Mouse (Mus musculus) kidney, embryonic 14.5 days (tissue): Measurements from ENCODE around the gene Hsd17b11. TPM values are rescaled to one million over a fixed set of nuclear protein-coding genes. Genes with fewer than 3 reads are reported as not detected.

Experiments used
- ATAC-seq: fragments of 200-750 bp; cut with Nextera tagmentation; 2 replicates; pipeline ENCODE4 v1.8.0; 2017; ENCODE audit warnings: moderate number of reproducible peaks, mild to moderate bottlenecking, moderate TSS enrichment, moderate library complexity; ENCODE audit not compliant: low FRiP score, low TSS enrichment
- H3K27ac ChIP-seq: fragments of 300-500 bp; sonication (generic); 2 replicates; pipeline ENCODE4 v1.5.1; 2014; ENCODE audit warnings: low read depth, mild to moderate bottlenecking, low read length, moderate library complexity, mixed read lengths
- H3K27me3 ChIP-seq: fragments of 300-500 bp; sonication (generic); 2 replicates; pipeline ENCODE4 v1.6.1; 2014; ENCODE audit warnings: mild to moderate bottlenecking, low read length; ENCODE audit not compliant: control insufficient read depth, insufficient read depth
- H3K36me3 ChIP-seq: fragments of 300-500 bp; sonication (generic); 2 replicates; pipeline ENCODE4 v1.6.1; 2014; ENCODE audit warnings: low read length, mixed read lengths; ENCODE audit not compliant: control insufficient read depth, insufficient read depth
- H3K4me1 ChIP-seq: fragments of 300-500 bp; sonication (generic); 2 replicates; pipeline ENCODE4 v1.6.1; 2014; ENCODE audit warnings: low read length, mixed read lengths; ENCODE audit not compliant: control insufficient read depth, insufficient read depth
- H3K4me2 ChIP-seq: fragments of 300-500 bp; sonication (generic); replicated peaks from 2 replicates; pipeline ENCODE4 v1.6.1; 2014; ENCODE audit warnings: low read depth, mild to moderate bottlenecking, low read length
- H3K4me3 ChIP-seq: fragments of 300-500 bp; sonication (generic); 2 replicates; pipeline ENCODE4 v1.5.1; 2014; ENCODE audit warnings: mild to moderate bottlenecking, low read length
- H3K9ac ChIP-seq: fragments of 300-500 bp; sonication (generic); 2 replicates; pipeline ENCODE4 v1.6.1; 2014; ENCODE audit warnings: low read depth, mild to moderate bottlenecking, low read length, moderate library complexity
- H3K9me3 ChIP-seq: fragments of 300-500 bp; sonication (generic); 2 replicates; pipeline ENCODE4 v1.6.1; 2016; ENCODE audit warnings: low read length; ENCODE audit not compliant: control insufficient read depth
- WGBS: fragments of 180-500 bp; shearing (Covaris S2); extraction: QIAGEN DNeasy Blood & Tissue Kit; methylation state at CpG from one replicate; pipeline ENCODE4 v1.1.7; 2014; 5-methylcytosine and 5-hydroxymethylcytosine counted together
- polyA plus RNA-seq: library from polyadenylated mRNA; unstranded; fragments of >200 nt; fragmentation: Nextera tagmentation; extraction: Ambion mirVana; gene quantifications from 2 replicates; pipeline ENCODE4 v1.2.1, GENCODE M21; 2014

The Hsd17b11 gene
- polyA plus RNA-seq, 1 experiment from 2014 or later: 7.3 TPM

DNA sequence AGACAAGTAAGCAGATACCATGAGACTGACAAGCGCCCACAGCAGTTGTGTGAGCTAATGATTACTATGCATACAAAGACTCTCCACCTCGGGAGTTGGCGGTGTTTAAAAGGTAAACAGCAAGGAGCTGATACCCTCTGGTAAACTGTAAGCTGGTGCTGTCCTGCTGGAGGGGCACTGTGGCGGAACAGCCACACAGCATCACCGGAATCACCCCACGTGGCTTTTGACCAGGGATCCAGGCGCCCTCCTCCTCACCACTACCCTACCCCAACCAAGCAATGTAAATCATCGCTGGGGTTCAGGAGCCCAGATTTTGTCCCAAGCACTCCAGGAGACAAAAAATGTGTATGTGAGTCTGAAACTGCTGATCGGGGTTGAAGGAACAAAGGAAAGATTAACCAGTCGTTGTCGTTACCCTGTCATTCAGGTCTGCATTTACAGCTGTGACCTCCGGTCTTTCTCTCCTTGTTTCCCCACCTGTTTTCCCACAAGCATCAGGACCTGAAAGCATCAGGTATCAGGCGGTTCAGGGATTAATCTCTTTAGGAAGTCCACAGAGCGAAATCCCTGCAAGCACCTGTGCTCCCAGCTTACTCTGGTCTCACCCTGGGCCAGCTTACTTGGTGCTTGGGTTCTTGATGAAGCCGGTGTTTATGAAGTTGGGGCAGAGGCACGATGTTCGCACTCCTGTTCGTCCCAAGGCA, 19.0 kb downstream of the Hsd17b11 start:
- Histone ChIP-seq H3K4me2 (peak overlapping the region; percentile 27), H3K27me3 (no peaks in the 10 kb centered on the region), H3K9ac (0 out of 2 replicates have a peak overlapping the region, but pooled peaks have one; percentile 23), H3K4me1 (no peaks in the 10 kb centered on the region), H3K27ac (peak overlapping the region; percentile 59; the same call in 1 of the 2 replicates), H3K36me3 (peaks cover 7% of the 10 kb centered on the region; the same call in 1 of the 2 replicates), H3K9me3 (no peaks in the 10 kb centered on the region), H3K4me3 (peak overlapping the region; percentile 10; the same call in 1 of the 2 replicates)
- ATAC-seq: peak; percentile 88
- WGBS: 21% methylated on average over 18 of the region's 18 CpGs

- no peak overlapping the region for H3K4me3 ChIP-seq
- H3K4me1 ChIP-seq: no peaks in the 10 kb centered on the region
- 0 out of 2 replicates have a peak, but pooled peaks have one; percentile 55 for ATAC-seq
- no peak overlapping the region for H3K4me2 ChIP-seq
- H3K9me3 ChIP-seq: no peaks in the 10 kb centered on the region
- no peaks in the 10 kb centered on the region for H3K36me3 ChIP-seq
- no peaks in the 10 kb centered on the region for H3K27me3 ChIP-seq
- no peak overlapping the region for H3K27ac ChIP-seq
- H3K9ac ChIP-seq: no peak overlapping the region
- 8% methylated on average over 5 of the region's 5 CpGs for WGBS
Observed at GRCm38 (mm10) chr5:103999738-104000137, 22.0 kb downstream of the Hsd17b11 start.

DNA sequence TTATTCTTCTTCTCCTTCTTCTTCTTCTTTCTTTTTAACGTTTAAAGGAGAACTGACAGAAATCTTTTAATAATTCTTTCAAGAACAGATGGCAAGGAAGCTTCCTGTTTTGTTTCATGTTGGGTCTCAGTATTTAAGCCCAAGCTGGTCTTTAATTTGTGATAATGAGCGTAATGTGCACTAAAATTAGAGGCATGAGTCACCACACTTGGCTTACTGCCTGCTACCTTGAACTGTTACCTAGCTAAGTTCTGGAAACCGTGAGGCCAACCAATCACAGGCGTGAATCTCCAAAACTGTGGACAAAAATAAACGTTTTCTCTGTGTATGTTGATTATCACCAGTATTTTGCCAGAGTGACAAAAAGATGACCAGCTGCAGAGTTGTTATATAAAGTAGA, 23.0 kb downstream of the Hsd17b11 start:
- Histone ChIP-seq H3K9me3 (no peaks in the 10 kb centered on the region), H3K4me2 (no peak overlapping the region), H3K36me3 (no peaks in the 10 kb centered on the region), H3K4me1 (no peaks in the 10 kb centered on the region), H3K9ac (no peak overlapping the region), H3K27me3 (no peaks in the 10 kb centered on the region), H3K27ac (no peak overlapping the region), H3K4me3 (no peak overlapping the region)
- no peak for ATAC-seq
- 76% methylated on average over 5 of the region's 5 CpGs for WGBS

GRCm38 (mm10) chr5:103995181-103995580, 26.5 kb downstream of the Hsd17b11 start:
- Histone ChIP-seq H3K9me3 (no peaks in the 10 kb centered on the region), H3K4me1 (no peaks in the 10 kb centered on the region), H3K27ac (no peak overlapping the region), H3K27me3 (no peaks in the 10 kb centered on the region), H3K36me3 (no peaks in the 10 kb centered on the region; the same call in 1 of the 2 replicates), H3K4me3 (no peak overlapping the region), H3K4me2 (no peak overlapping the region), H3K9ac (no peak overlapping the region)
- WGBS: 57% methylated on average over 3 of the region's 3 CpGs
- 0 out of 2 replicates have a peak, but pooled peaks have one; percentile 35 for ATAC-seq

DNA sequence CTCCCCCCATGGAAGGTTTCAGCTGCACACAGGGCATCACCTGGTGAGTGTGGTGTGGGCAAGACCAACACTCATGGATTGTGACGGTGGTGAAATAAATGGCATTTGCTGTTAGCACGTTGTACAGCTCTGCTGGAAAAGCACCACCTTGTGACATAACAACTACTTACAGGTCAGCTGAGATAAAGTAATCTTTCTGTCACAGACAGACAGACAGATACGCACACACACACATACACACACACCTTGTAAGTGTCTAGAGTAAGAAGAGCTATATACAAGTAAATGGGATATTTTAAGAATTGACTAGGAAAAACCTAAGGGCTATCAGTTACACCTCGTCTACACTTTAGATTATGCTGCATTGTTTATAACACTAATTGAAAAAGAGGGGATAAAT, 27.1 kb downstream of the Hsd17b11 start:
- H3K4me3 ChIP-seq: no peak overlapping the region
- H3K4me2 ChIP-seq: no peak overlapping the region
- H3K9ac ChIP-seq: no peak overlapping the region
- H3K9me3 ChIP-seq: no peaks in the 10 kb centered on the region
- ATAC-seq: no peak
- no peaks in the 10 kb centered on the region for H3K27me3 ChIP-seq
- 84% methylated on average over 4 of the region's 4 CpGs for WGBS
- peaks cover 2% of the 10 kb centered on the region; the same call in 1 of the 2 replicates for H3K36me3 ChIP-seq
- H3K4me1 ChIP-seq: no peaks in the 10 kb centered on the region
- H3K27ac ChIP-seq: no peak overlapping the region

- Histone ChIP-seq H3K4me2 (no peak overlapping the region), H3K4me3 (no peak overlapping the region), H3K27me3 (no peaks in the 10 kb centered on the region), H3K9ac (no peak overlapping the region), H3K4me1 (no peaks in the 10 kb centered on the region), H3K27ac (no peak overlapping the region), H3K36me3 (peaks cover 3% of the 10 kb centered on the region; the same call in 1 of the 2 replicates), H3K9me3 (no peaks in the 10 kb centered on the region)
- WGBS: 81% methylated on average over 1 of the region's 1 CpGs
- ATAC-seq: no peak
Observed at GRCm38 (mm10) chr5:103993601-103994000, 28.1 kb downstream of the Hsd17b11 start.

- Histone ChIP-seq H3K4me2 (no peak overlapping the region), H3K27me3 (no peaks in the 10 kb centered on the region), H3K4me1 (no peaks in the 10 kb centered on the region), H3K4me3 (no peak overlapping the region), H3K27ac (no peak overlapping the region), H3K9ac (no peak overlapping the region), H3K9me3 (no peaks in the 10 kb centered on the region), H3K36me3 (peaks cover 3% of the 10 kb centered on the region; the same call in 1 of the 2 replicates)
- 91% methylated on average over 9 of the region's 9 CpGs for WGBS
- no peak for ATAC-seq
Observed at GRCm38 (mm10) chr5:103992831-103993230, 28.9 kb downstream of the Hsd17b11 start.

- Histone ChIP-seq H3K4me3 (no peak overlapping the region), H3K9ac (no peak overlapping the region), H3K36me3 (no peaks in the 10 kb centered on the region), H3K27ac (no peak overlapping the region), H3K4me1 (no peaks in the 10 kb centered on the region), H3K9me3 (no peaks in the 10 kb centered on the region), H3K27me3 (no peaks in the 10 kb centered on the region), H3K4me2 (no peak overlapping the region)
- 79% methylated on average over 9 of the region's 9 CpGs for WGBS
- ATAC-seq: no peak
Observed at GRCm38 (mm10) chr5:103980705-103981560, 40.8 kb downstream of the Hsd17b11 start.
